Mouse (Mus musculus) forebrain, postnatal 0 days (tissue): ENCODE results near the gene Zmynd8. TPM values are rescaled to one million over a fixed set of nuclear protein-coding genes. Genes with fewer than 3 reads are reported as not detected.

ENCODE experiments used
- ATAC-seq: fragments of 200-750 bp; cut with Nextera tagmentation; 2 replicates; pipeline ENCODE4 v1.8.0; 2017; ENCODE audit warnings: mild to moderate bottlenecking, moderate library complexity
- DNase-seq: peaks from one replicate; pipeline ENCODE4 v3.0.0-alpha.2; 2015
- H3K27ac ChIP-seq: fragments of 300-500 bp; sonication (generic); 2 replicates; pipeline ENCODE4 v1.5.1; 2014; ENCODE audit warnings: low read depth, mild to moderate bottlenecking, antibody characterized with exemption, low read length, moderate library complexity, mixed read lengths
- H3K27me3 ChIP-seq: fragments of 300-500 bp; sonication (generic); 2 replicates; pipeline ENCODE4 v1.6.1; 2014; ENCODE audit warnings: mild to moderate bottlenecking, low read length, mixed read lengths; ENCODE audit not compliant: insufficient read depth
- H3K36me3 ChIP-seq: fragments of 300-500 bp; sonication (generic); 2 replicates; pipeline ENCODE4 v1.6.1; 2014; ENCODE audit warnings: mild to moderate bottlenecking, moderate library complexity; ENCODE audit not compliant: insufficient read depth
- H3K4me1 ChIP-seq: fragments of 300-500 bp; sonication (generic); 2 replicates; pipeline ENCODE4 v1.6.1; 2014; ENCODE audit warnings: antibody characterized with exemption; ENCODE audit not compliant: insufficient read depth
- H3K4me2 ChIP-seq: fragments of 300-500 bp; sonication (generic); 2 replicates; pipeline ENCODE4 v1.6.1; 2014; ENCODE audit warnings: low read depth, mild to moderate bottlenecking, moderate library complexity
- H3K4me3 ChIP-seq: fragments of 300-500 bp; sonication (generic); 2 replicates; pipeline ENCODE4 v1.5.1; 2014; ENCODE audit warnings: low read depth, low read length, mixed read lengths
- H3K9ac ChIP-seq: fragments of 300-500 bp; sonication (generic); 2 replicates; pipeline ENCODE4 v1.6.1; 2014; ENCODE audit warnings: mild to moderate bottlenecking
- H3K9me3 ChIP-seq: fragments of 300-500 bp; sonication (generic); 2 replicates; pipeline ENCODE4 v1.6.1; 2016; ENCODE audit warnings: low read length
- CTCF ChIP-seq: sonication (generic); IDR thresholded peaks from 2 replicates; pipeline ENCODE4 v1.5.1; 2016; ENCODE audit warnings: antibody characterized with exemption, control low read depth, low read depth
- WGBS: fragments of 180-500 bp; shearing (Covaris S2); extraction: QIAGEN DNeasy Blood & Tissue Kit; methylation state at CpG from one replicate; pipeline ENCODE4 v1.1.7; 2014; 5-methylcytosine and 5-hydroxymethylcytosine counted together
- polyA plus RNA-seq: library from polyadenylated mRNA; unstranded; fragments of >200 nt; fragmentation: Nextera tagmentation; extraction: Ambion mirVana; gene quantifications from 2 replicates; pipeline ENCODE4 v1.2.1, GENCODE M21; 2015
- total RNA-seq: library from RNA; depleted of rRNA; stranded (reverse); fragments of >200 nt; gene quantifications from 2 replicates; pipeline ENCODE4 v1.2.3, GENCODE M21; 2014

Gene Zmynd8
- total and polyA plus RNA-seq, 2 experiments from 2014 or later, result 45.7 to 63.5 TPM

DNA sequence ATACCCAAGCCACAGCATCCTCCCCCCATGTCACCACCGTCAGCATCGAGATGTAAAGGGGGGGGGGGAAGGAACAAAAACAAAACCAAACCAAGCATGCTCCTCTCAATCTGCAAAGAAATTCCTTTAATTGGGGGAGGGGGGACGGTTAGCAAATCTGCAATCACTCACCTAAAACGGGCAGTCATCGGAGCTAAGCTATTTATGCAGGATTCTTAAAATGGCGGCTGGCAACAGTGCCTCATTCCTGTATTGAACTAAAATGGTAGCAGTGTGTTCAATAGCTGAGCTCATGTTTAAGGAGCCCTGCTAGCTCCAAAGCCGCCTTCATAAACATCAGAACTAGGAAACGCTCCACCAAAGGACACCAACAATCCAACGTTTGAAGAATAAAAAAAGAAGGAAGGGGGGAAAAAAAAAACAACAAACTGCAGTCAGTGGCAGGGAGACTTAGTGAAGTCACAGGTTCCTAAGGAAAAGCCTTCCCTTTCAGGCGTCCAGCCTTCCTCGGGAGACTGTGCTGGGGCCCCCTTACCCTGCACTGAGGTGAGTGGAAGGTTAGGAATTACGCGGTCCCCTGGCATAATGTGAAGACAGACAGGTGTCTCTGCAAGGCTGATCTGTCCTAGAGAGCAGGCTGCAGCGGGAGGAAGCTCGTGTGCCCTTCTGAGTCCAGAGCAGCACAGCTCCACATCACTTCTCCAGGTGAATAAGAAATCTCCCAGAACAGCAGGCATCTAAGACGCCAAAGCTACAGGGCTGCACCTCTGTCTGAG is 19.2 kb downstream of the Zmynd8 start:
- ATAC-seq, result peak; percentile 58
- WGBS, result 2% methylated on average over 16 of the region's 16 CpGs
- peak; percentile 87 for DNase-seq
- no peak for TF ChIP-seq CTCF
- Histone ChIP-seq H3K4me2 (peak overlapping the region; percentile 57), H3K36me3 (no peaks in the 10 kb centered on the region), H3K4me1 (peaks cover 86% of the 10 kb centered on the region), H3K27ac (peak overlapping the region; percentile 100), H3K9me3 (no peaks in the 10 kb centered on the region), H3K4me3 (peak overlapping the region; percentile 34), H3K27me3 (no peaks in the 10 kb centered on the region), H3K9ac (peak overlapping the region; percentile 67)

DNA sequence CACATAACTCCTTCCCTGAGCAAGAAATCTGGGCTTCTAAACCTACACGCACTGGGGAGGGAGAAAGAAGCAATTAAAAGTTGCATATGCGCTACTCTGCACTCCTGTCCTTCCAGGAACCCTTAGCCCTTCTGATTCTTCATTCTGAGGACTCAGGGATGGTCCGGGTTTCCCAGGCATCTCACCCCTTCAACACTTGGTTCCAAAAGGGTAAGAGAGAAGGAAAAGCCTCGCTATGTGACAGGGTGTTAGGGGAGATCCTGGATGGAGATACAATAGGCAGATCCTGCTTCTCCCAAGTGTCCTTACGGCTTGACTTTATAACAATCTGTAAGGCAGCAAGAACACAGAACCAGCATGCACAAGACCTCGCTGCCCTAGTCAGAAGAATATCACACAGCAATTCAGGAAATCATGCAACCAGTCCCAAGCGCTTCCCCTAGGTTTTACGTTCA is 19.9 kb downstream of the Zmynd8 start:
- Histone ChIP-seq H3K4me1 (peaks cover 88% of the 10 kb centered on the region), H3K4me2 (peak overlapping the region; percentile 57), H3K9me3 (no peaks in the 10 kb centered on the region), H3K36me3 (peaks cover 3% of the 10 kb centered on the region; the same call in 1 of the 2 replicates), H3K9ac (peak overlapping the region; percentile 67), H3K27me3 (no peaks in the 10 kb centered on the region), H3K4me3 (peak overlapping the region; percentile 34), H3K27ac (peak overlapping the region; percentile 100)
- ATAC-seq, result 0 out of 2 replicates have a peak, but pooled peaks have one; percentile 8
- peak; percentile 71 for DNase-seq
- TF ChIP-seq CTCF, result no peak
- 11% methylated on average over 8 of the region's 8 CpGs for WGBS

- TF ChIP-seq CTCF, result no peak
- ATAC-seq (no peak), DNase-seq (no peak)
- Histone ChIP-seq H3K27ac (peak overlapping the region; percentile 100), H3K4me3 (peak overlapping the region; percentile 34), H3K9me3 (no peaks in the 10 kb centered on the region), H3K27me3 (no peaks in the 10 kb centered on the region), H3K9ac (peak overlapping the region; percentile 47), H3K4me1 (peaks cover 79% of the 10 kb centered on the region), H3K4me2 (peak overlapping the region; percentile 57), H3K36me3 (peaks cover 12% of the 10 kb centered on the region)
- WGBS, result 3% methylated on average over 10 of the region's 10 CpGs
Observed at GRCm38 (mm10) chr2:165878021-165878585, 20.7 kb downstream of the Zmynd8 start.

DNA sequence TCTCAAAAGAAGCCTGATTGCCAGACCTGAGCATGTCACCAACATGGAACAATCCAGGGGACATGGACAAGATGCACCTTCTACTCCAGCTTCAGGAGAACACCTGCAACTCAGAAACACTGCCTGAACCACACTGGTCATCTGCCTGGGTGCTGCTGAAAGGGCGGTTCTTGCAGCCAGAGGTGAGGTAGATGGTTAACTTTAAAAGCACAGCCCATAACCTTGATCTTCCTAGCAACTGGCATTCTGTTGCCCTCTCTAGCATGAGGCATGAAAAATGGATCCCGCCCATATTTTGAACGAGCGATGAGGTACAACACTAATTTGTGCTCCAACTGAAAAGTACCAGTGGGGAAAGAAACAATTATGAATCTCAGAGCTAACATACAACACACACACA is 21.6 kb downstream of the Zmynd8 start:
- 54% methylated on average over 4 of the region's 4 CpGs for WGBS
- peak overlapping the region; percentile 47 for H3K9ac ChIP-seq

DNA sequence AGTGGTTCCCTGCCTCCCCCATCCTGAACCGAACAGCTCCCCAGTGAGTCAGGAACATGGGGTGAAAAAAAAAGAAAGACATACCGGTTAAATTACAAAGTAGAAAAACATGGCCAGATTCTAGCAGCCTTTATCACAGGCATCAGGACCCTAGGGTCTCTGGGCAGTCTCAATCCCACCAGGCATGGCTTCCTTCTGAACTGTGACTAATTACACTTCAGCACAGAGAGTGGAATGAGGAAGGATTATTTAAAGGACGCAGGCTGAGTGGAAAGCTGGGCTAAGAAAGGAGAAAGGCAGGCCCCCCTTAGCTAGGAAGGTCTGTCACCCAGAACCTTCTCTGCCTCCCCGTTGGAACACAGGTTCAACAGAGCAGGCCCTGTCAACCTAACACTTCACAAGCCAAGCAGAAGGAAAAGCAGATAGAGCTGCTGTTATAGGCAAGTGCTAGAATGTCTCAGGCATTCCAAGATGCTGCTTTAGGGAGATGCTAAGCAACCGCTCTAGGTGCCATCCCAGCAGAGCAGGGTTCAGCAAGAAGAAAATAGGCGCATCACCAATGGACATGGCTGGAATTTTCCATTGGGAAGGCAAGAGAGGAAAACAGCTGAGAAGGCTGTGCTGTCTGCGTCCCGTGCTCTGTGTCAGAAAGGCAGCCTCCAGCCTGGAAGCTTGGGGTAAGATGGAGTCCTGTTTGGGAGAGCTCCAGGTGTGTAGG is 22.5 kb downstream of the Zmynd8 start:
- no peaks in the 10 kb centered on the region for H3K27me3 ChIP-seq
- peak overlapping the region; percentile 57 for H3K4me2 ChIP-seq
- H3K36me3 ChIP-seq, result peaks cover 19% of the 10 kb centered on the region
- TF ChIP-seq CTCF, result no peak
- H3K27ac ChIP-seq, result peak overlapping the region; percentile 31
- WGBS, result 35% methylated on average over 8 of the region's 8 CpGs
- no peak for ATAC-seq
- no peak for DNase-seq
- H3K4me3 ChIP-seq, result no peak overlapping the region
- peaks cover 63% of the 10 kb centered on the region for H3K4me1 ChIP-seq
- H3K9ac ChIP-seq, result peak overlapping the region; percentile 47
- no peaks in the 10 kb centered on the region for H3K9me3 ChIP-seq

More for the DNA sequence above, 21.6 kb downstream of the Zmynd8 start:
- H3K4me3 ChIP-seq, result peak overlapping the region; percentile 27
- no peak for TF ChIP-seq CTCF
- ATAC-seq, result no peak
- DNase-seq, result no peak
- peak overlapping the region; percentile 57 for H3K4me2 ChIP-seq
- no peaks in the 10 kb centered on the region for H3K9me3 ChIP-seq
- H3K27me3 ChIP-seq, result no peaks in the 10 kb centered on the region
- peaks cover 14% of the 10 kb centered on the region for H3K36me3 ChIP-seq
- H3K4me1 ChIP-seq, result peaks cover 70% of the 10 kb centered on the region
- H3K27ac ChIP-seq, result peak overlapping the region; percentile 75

DNA sequence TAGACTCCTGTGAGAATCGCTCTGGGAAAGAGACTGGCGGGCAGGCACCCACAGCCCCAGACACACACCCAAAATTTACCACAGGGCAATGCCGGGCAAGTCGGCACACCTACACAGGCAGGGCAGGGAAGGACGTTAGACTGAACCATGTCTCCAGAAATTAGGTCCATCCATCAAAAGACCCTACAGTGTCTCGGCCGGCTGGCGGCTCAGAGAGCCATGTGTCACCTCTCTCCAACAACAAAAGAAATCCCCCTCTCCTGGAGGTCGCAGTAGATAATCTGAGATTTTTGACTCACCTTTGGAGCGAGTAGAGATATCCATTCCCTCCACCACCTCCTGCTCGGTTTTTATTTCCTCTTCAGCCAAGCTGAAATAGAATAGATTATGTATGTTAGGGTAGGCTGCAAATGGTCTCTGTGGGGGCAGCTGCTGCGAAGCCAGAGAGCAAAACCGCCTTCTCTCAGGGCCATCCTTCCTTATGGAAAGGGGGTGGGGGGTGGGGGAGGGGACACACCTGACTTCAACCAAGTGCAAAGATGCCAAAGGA is 23.3 kb downstream of the Zmynd8 start:
- Histone ChIP-seq H3K4me1 (peaks cover 54% of the 10 kb centered on the region), H3K4me3 (0 out of 2 replicates have a peak overlapping the region, but pooled peaks have one; percentile 2), H3K27ac (peak overlapping the region; percentile 83), H3K36me3 (peaks cover 24% of the 10 kb centered on the region), H3K9ac (peak overlapping the region; percentile 47), H3K27me3 (no peaks in the 10 kb centered on the region), H3K4me2 (peak overlapping the region; percentile 57), H3K9me3 (no peaks in the 10 kb centered on the region)
- TF ChIP-seq CTCF, result no peak
- ATAC-seq, result no peak
- 28% methylated on average over 13 of the region's 13 CpGs for WGBS
- DNase-seq, result no peak
